Mouse (Mus musculus) CH12.LX (cell line): ENCODE data around the gene Ebi3. TPM values are rescaled to one million over a fixed set of nuclear protein-coding genes. Genes with fewer than 3 reads are reported as not detected.

Source experiments
- DNase-seq: peaks from one replicate; pipeline ENCODE4 v3.0.0-alpha.2; 2013; ENCODE audit errors: extremely low read depth
- H3K27ac ChIP-seq: 2 replicates; pipeline ENCODE4 v1.5.1; 2012; ENCODE audit warnings: low read depth, mild to moderate bottlenecking, control low read depth, moderate library complexity; ENCODE audit not compliant: insufficient read depth
- H3K27me3 ChIP-seq: replicated peaks from 2 replicates; pipeline ENCODE3; 2012; ENCODE audit warnings: inconsistent platforms
- H3K36me3 ChIP-seq, 2 experiments: replicated peaks in 1 of 2; 2 replicates each; pipeline versions ENCODE3 to v1.6.1; 2012; ENCODE audit warnings: inconsistent platforms in 1 of 2, low read length in 1 of 2, mild to moderate bottlenecking in 1 of 2, mixed read lengths in 1 of 2, moderate library complexity in 1 of 2; ENCODE audit not compliant: control insufficient read depth in 1 of 2, insufficient read depth in 1 of 2
- H3K4me1 ChIP-seq, 2 experiments: 2 replicates each; pipeline ENCODE4 v1.6.1; 2012; ENCODE audit warnings: inconsistent platforms in 1 of 2, moderate library complexity in 1 of 2; ENCODE audit not compliant: insufficient read depth in 2 of 2, control insufficient read depth in 1 of 2
- H3K4me2 ChIP-seq: 2 replicates; pipeline ENCODE4 v1.6.1; 2012; ENCODE audit warnings: low read depth, mild to moderate bottlenecking, control low read depth; ENCODE audit not compliant: poor library complexity, insufficient read depth, severe bottlenecking
- H3K4me3 ChIP-seq, 3 experiments: fragments of 150-350 bp in 1 of 3; sonication (generic) in 1 of 3; replicated peaks in 1 of 3; 2 replicates each; pipeline versions ENCODE3 to v1.5.1; 2011 to 2012; ENCODE audit warnings: low read depth in 2 of 3, low read length in 2 of 3, mild to moderate bottlenecking in 2 of 3, moderate library complexity in 2 of 3, control low read depth in 1 of 3, improper control_type of control experiment in 1 of 3, inconsistent platforms in 1 of 3, mixed read lengths in 1 of 3; ENCODE audit not compliant: poor library complexity in 1 of 3
- H3K79me2 ChIP-seq: replicated peaks from 2 replicates; pipeline ENCODE4 v1.6.1; 2012; ENCODE audit warnings: mild to moderate bottlenecking, moderate library complexity; ENCODE audit not compliant: control insufficient read depth, poor library complexity, insufficient read depth, severe bottlenecking; ENCODE audit errors: extremely low read depth
- H3K9ac ChIP-seq: 2 replicates; pipeline ENCODE4 v1.6.1; 2012; ENCODE audit warnings: low read depth, mild to moderate bottlenecking, control low read depth, moderate library complexity; ENCODE audit not compliant: insufficient read depth
- H3K9me3 ChIP-seq: replicated peaks from 2 replicates; pipeline ENCODE3; 2012; ENCODE audit warnings: low read length, inconsistent platforms, mixed read lengths
- ELF1 ChIP-seq: IDR thresholded peaks from 2 replicates; pipeline ENCODE4 v1.6.1; 2014; ENCODE audit warnings: low read depth, mild to moderate bottlenecking, inconsistent platforms, low read length, improper control_type of control experiment
- PAX5 ChIP-seq: IDR thresholded peaks from 2 replicates; pipeline ENCODE4 v1.6.1; 2012; ENCODE audit warnings: low read length, inconsistent platforms, mixed read lengths
- dilution Hi-C: fragments of 300-500 bp; cut with MboI; formaldehyde crosslinking; loops from 2 replicates; pipeline ENCODE4 v1.14.3; 2020; ENCODE audit warnings: low sequenced_read_pairs; ENCODE audit not compliant: extremely low pct_unique_long_range_greater_than_20kb, extremely low pct_ligation_motif_present
- in situ Hi-C: fragments of 300-500 bp; cut with MboI; formaldehyde crosslinking; loops from 3 replicates; pipeline ENCODE4 v1.14.3; 2019; ENCODE audit warnings: low sequenced_read_pairs, low pct_ligation_motif_present, low pct_unique_long_range_greater_than_20kb, mixed read lengths
- polyA plus RNA-seq: library from polyadenylated mRNA; unstranded; fragments of >175 nt; gene quantifications from 2 replicates; pipeline ENCODE4 v1.2.1, GENCODE M21; 2012; ENCODE audit warnings: low read depth; ENCODE audit not compliant: insufficient read length
- total RNA-seq, 2 experiments: library from RNA; depleted of rRNA; stranded (reverse); fragments of 300-350 nt in 1 of 2; fragments of >200 nt in 1 of 2; gene quantifications; 2 replicates each; pipeline ENCODE4 v1.2.3; 2012 to 2014

Gene Ebi3
- total and polyA plus RNA-seq, 3 experiments, result 60.3 to 207 (median 105) TPM

GRCm38 (mm10) chr17:56005415-56006061, 53.1 kb downstream of the Ebi3 start, which contains the start of the genes Stap2 and Mpnd:
Gene Stap2, minus strand, starts transcription at chr17:56005584.
Gene Mpnd, plus strand, starts transcription at chr17:56005711.
- H3K4me3 ChIP-seq, result peak within 1 kb of the TSS in 2 of 3 experiments; percentile 45 to 50
- H3K9ac ChIP-seq, result peak within 1 kb of the TSS; percentile 57
- H3K27ac ChIP-seq, result no peak within 1 kb of the TSS
- peaks cover 8 to 23% of the 10 kb centered on the region in 2 experiments for H3K4me1 ChIP-seq
- dilution Hi-C loops, result no loop called here
- in situ Hi-C loops, result loop anchor here (5.0 kb wide), 1 partner anchor 33 kb away; the partner anchor contains the start of gene Shd
- H3K27me3 ChIP-seq, result peaks cover 4% of the 10 kb centered on the region
- H3K9me3 ChIP-seq, result peaks cover 3% of the 10 kb centered on the region
- peak; percentile 21; the same call in 1 of the 2 replicates for TF ChIP-seq ELF1
- TF ChIP-seq PAX5, result no peak
- H3K36me3 ChIP-seq, result peaks cover 0 to 2% of the 10 kb centered on the region in 2 experiments
- peak within 1 kb of the TSS; percentile 61 for H3K4me2 ChIP-seq
- peak; percentile 94 for DNase-seq
- H3K79me2 ChIP-seq, result peaks cover 5% of the 10 kb centered on the region; the same call in 1 of the 2 replicates

Other genes starting within 250 kb of the Ebi3 start
- gene Pot1b, start 240.0 kb upstream of the Ebi3 start, total RNA-seq (2012; rRNA removed), result 5.9 and 6.0 TPM in 2 replicates
- gene Pot1b, start 240.0 kb upstream of the Ebi3 start, total RNA-seq (2014; rRNA removed), result 8.5 and 10.2 TPM in 2 replicates
- gene Pot1b, start 240.0 kb upstream of the Ebi3 start, polyA plus RNA-seq, result 8.0 and 8.2 TPM in 2 replicates
- gene Adgre4, start 202.7 kb upstream of the Ebi3 start, total RNA-seq (2012; rRNA removed), result not detected in 2 replicates
- 0.09 and 0.16 TPM in 2 replicates for gene Adgre4, start 202.7 kb upstream of the Ebi3 start, total RNA-seq (2014; rRNA removed)
- gene Adgre4, start 202.7 kb upstream of the Ebi3 start, polyA plus RNA-seq, result 0.11 and 0.14 TPM in 2 replicates
- gene Zfp119a, start 73.7 kb upstream of the Ebi3 start, total RNA-seq (2012; rRNA removed), result 3.7 and 4.1 TPM in 2 replicates
- gene Zfp119a, start 73.7 kb upstream of the Ebi3 start, total RNA-seq (2014; rRNA removed), result 8.3 and 8.8 TPM in 2 replicates
- gene Zfp119a, start 73.7 kb upstream of the Ebi3 start, polyA plus RNA-seq, result 3.7 and 4.1 TPM in 2 replicates
- 7.7 and 9.6 TPM in 2 replicates for gene Zfp959, start 60.5 kb upstream of the Ebi3 start, total RNA-seq (2012; rRNA removed)
- 21.4 and 24.5 TPM in 2 replicates for gene Zfp959, start 60.5 kb upstream of the Ebi3 start, total RNA-seq (2014; rRNA removed)
- 7.8 and 8.0 TPM in 2 replicates for gene Zfp959, start 60.5 kb upstream of the Ebi3 start, polyA plus RNA-seq
- gene Zfp119b, start 3.1 kb upstream of the Ebi3 start, total RNA-seq (2012; rRNA removed), result 6.1 and 6.5 TPM in 2 replicates
- gene Zfp119b, start 3.1 kb upstream of the Ebi3 start, total RNA-seq (2014; rRNA removed), result 13.6 and 18.0 TPM in 2 replicates
- gene Zfp119b, start 3.1 kb upstream of the Ebi3 start, polyA plus RNA-seq, result 3.1 and 3.9 TPM in 2 replicates
- 10.1 and 10.7 TPM in 2 replicates for gene Yju2, start 6.5 kb downstream of the Ebi3 start, total RNA-seq (2012; rRNA removed)
- gene Yju2, start 6.5 kb downstream of the Ebi3 start, total RNA-seq (2014; rRNA removed), result 11.2 and 12.9 TPM in 2 replicates
- 14.4 and 15.8 TPM in 2 replicates for gene Yju2, start 6.5 kb downstream of the Ebi3 start, polyA plus RNA-seq
- 0.21 and 0.47 TPM in 2 replicates for gene Shd, start 17.8 kb downstream of the Ebi3 start, total RNA-seq (2012; rRNA removed)
- 0.46 TPM in 1 of 2 replicates, not detected in the other for gene Shd, start 17.8 kb downstream of the Ebi3 start, total RNA-seq (2014; rRNA removed)
- 0.85 and 0.87 TPM in 2 replicates for gene Shd, start 17.8 kb downstream of the Ebi3 start, polyA plus RNA-seq
- gene Fsd1, start 33.9 kb downstream of the Ebi3 start, total RNA-seq (2012; rRNA removed), result 0.21 and 0.50 TPM in 2 replicates
- gene Fsd1, start 33.9 kb downstream of the Ebi3 start, total RNA-seq (2014; rRNA removed), result not detected in 2 replicates
- gene Fsd1, start 33.9 kb downstream of the Ebi3 start, polyA plus RNA-seq, result not detected in 2 replicates
- 2.2 and 3.2 TPM in 2 replicates for gene Stap2, start 52.9 kb downstream of the Ebi3 start, total RNA-seq (2012; rRNA removed)
- 0.41 and 0.52 TPM in 2 replicates for gene Stap2, start 52.9 kb downstream of the Ebi3 start, total RNA-seq (2014; rRNA removed)
- 0.51 and 0.91 TPM in 2 replicates for gene Stap2, start 52.9 kb downstream of the Ebi3 start, polyA plus RNA-seq
- 38.9 and 55.1 TPM in 2 replicates for gene Mpnd, start 53.1 kb downstream of the Ebi3 start, total RNA-seq (2012; rRNA removed)
- 23.4 and 24.5 TPM in 2 replicates for gene Mpnd, start 53.1 kb downstream of the Ebi3 start, total RNA-seq (2014; rRNA removed)
- 25.3 and 26.8 TPM in 2 replicates for gene Mpnd, start 53.1 kb downstream of the Ebi3 start, polyA plus RNA-seq
- gene Sh3gl1, start 84.0 kb downstream of the Ebi3 start, total RNA-seq (2012; rRNA removed), result 29.3 and 33.5 TPM in 2 replicates
- 38.0 and 39.4 TPM in 2 replicates for gene Sh3gl1, start 84.0 kb downstream of the Ebi3 start, total RNA-seq (2014; rRNA removed)
- 32.1 and 39.0 TPM in 2 replicates for gene Sh3gl1, start 84.0 kb downstream of the Ebi3 start, polyA plus RNA-seq
- 39.3 and 55.0 TPM in 2 replicates for gene Chaf1a, start 87.8 kb downstream of the Ebi3 start, total RNA-seq (2012; rRNA removed)
- gene Chaf1a, start 87.8 kb downstream of the Ebi3 start, total RNA-seq (2014; rRNA removed), result 18.4 and 18.6 TPM in 2 replicates
- 97.1 and 135 TPM in 2 replicates for gene Chaf1a, start 87.8 kb downstream of the Ebi3 start, polyA plus RNA-seq
- gene Ubxn6, start 122.4 kb downstream of the Ebi3 start, total RNA-seq (2012; rRNA removed), result 26.8 and 27.8 TPM in 2 replicates
- 23.9 and 29.1 TPM in 2 replicates for gene Ubxn6, start 122.4 kb downstream of the Ebi3 start, total RNA-seq (2014; rRNA removed)
- gene Ubxn6, start 122.4 kb downstream of the Ebi3 start, polyA plus RNA-seq, result 24.6 and 26.9 TPM in 2 replicates
- gene Hdgfl2, start 127.0 kb downstream of the Ebi3 start, total RNA-seq (2012; rRNA removed), result 68.9 and 79.9 TPM in 2 replicates
- 35.3 and 41.1 TPM in 2 replicates for gene Hdgfl2, start 127.0 kb downstream of the Ebi3 start, total RNA-seq (2014; rRNA removed)
- 93.6 and 126 TPM in 2 replicates for gene Hdgfl2, start 127.0 kb downstream of the Ebi3 start, polyA plus RNA-seq
- 0.04 TPM in 2 replicates for gene Plin4, start 157.2 kb downstream of the Ebi3 start, total RNA-seq (2012; rRNA removed)
- gene Plin4, start 157.2 kb downstream of the Ebi3 start, total RNA-seq (2014; rRNA removed), result not detected in 2 replicates
- gene Plin4, start 157.2 kb downstream of the Ebi3 start, polyA plus RNA-seq, result 0.04 TPM in 1 of 2 replicates, not detected in the other
- gene Plin5, start 165.0 kb downstream of the Ebi3 start, total RNA-seq (2012; rRNA removed), result 0.04 TPM in 1 of 2 replicates, not detected in the other
- not detected in 2 replicates for gene Plin5, start 165.0 kb downstream of the Ebi3 start, total RNA-seq (2014; rRNA removed)
- gene Plin5, start 165.0 kb downstream of the Ebi3 start, polyA plus RNA-seq, result not detected in 2 replicates
- gene Lrg1, start 169.4 kb downstream of the Ebi3 start, total RNA-seq (2012; rRNA removed), result not detected in 2 replicates
- not detected in 2 replicates for gene Lrg1, start 169.4 kb downstream of the Ebi3 start, total RNA-seq (2014; rRNA removed)
- not detected in 2 replicates for gene Lrg1, start 169.4 kb downstream of the Ebi3 start, polyA plus RNA-seq
- gene Sema6b, start 187.7 kb downstream of the Ebi3 start, total RNA-seq (2012; rRNA removed), result 1.5 and 2.2 TPM in 2 replicates
- 0.71 and 0.78 TPM in 2 replicates for gene Sema6b, start 187.7 kb downstream of the Ebi3 start, total RNA-seq (2014; rRNA removed)
- gene Sema6b, start 187.7 kb downstream of the Ebi3 start, polyA plus RNA-seq, result 1.3 TPM in 2 replicates
- gene Tnfaip8l1, start 209.8 kb downstream of the Ebi3 start, total RNA-seq (2012; rRNA removed), result 1.9 and 2.4 TPM in 2 replicates
- 2.0 and 2.6 TPM in 2 replicates for gene Tnfaip8l1, start 209.8 kb downstream of the Ebi3 start, total RNA-seq (2014; rRNA removed)
- 1.6 and 1.9 TPM in 2 replicates for gene Tnfaip8l1, start 209.8 kb downstream of the Ebi3 start, polyA plus RNA-seq
- gene Mydgf, start 231.3 kb downstream of the Ebi3 start, total RNA-seq (2012; rRNA removed), result 101 and 106 TPM in 2 replicates
- 85.0 and 85.5 TPM in 2 replicates for gene Mydgf, start 231.3 kb downstream of the Ebi3 start, total RNA-seq (2014; rRNA removed)
- 61.1 and 76.0 TPM in 2 replicates for gene Mydgf, start 231.3 kb downstream of the Ebi3 start, polyA plus RNA-seq